Mouse (Mus musculus) thymus, adult 2 months (tissue): ENCODE measurements around the gene Olfr648. TPM values are rescaled to one million over a fixed set of nuclear protein-coding genes. Genes with fewer than 3 reads are reported as not detected.

Experiments
- DNase-seq: peaks from one replicate; pipeline ENCODE4 v3.0.0; 2021
- H3K27ac ChIP-seq: fragments of 200-500 bp; 2 replicates; pipeline ENCODE4 v1.5.1; 2012; ENCODE audit warnings: low read length, control low read depth; ENCODE audit not compliant: control insufficient read depth, insufficient read depth
- H3K27me3 ChIP-seq: fragments of 200-500 bp; 2 replicates; pipeline ENCODE4 v1.6.1; 2012; ENCODE audit warnings: mild to moderate bottlenecking, low read length, moderate library complexity, mixed read lengths; ENCODE audit not compliant: control insufficient read depth, insufficient read depth
- H3K36me3 ChIP-seq: fragments of 200-500 bp; 2 replicates; pipeline ENCODE4 v1.6.1; 2012; ENCODE audit warnings: mild to moderate bottlenecking, low read length, moderate library complexity; ENCODE audit not compliant: control insufficient read depth, insufficient read depth
- H3K4me1 ChIP-seq: fragments of 200-500 bp; replicated peaks from 2 replicates; pipeline ENCODE4 v1.6.1; 2012; ENCODE audit warnings: low read length; ENCODE audit not compliant: control insufficient read depth, insufficient read depth
- H3K4me3 ChIP-seq: fragments of 200-500 bp; 2 replicates; pipeline ENCODE4 v1.5.1; 2012; ENCODE audit warnings: mild to moderate bottlenecking, low read length, control low read depth, moderate library complexity; ENCODE audit not compliant: control insufficient read depth, insufficient read depth
- CTCF ChIP-seq: fragments of 200-500 bp; IDR thresholded peaks from 2 replicates; pipeline ENCODE4 v1.5.1; 2012; ENCODE audit warnings: mild to moderate bottlenecking, control low read depth, low read length, moderate library complexity, borderline replicate concordance; ENCODE audit not compliant: control insufficient read depth, poor library complexity, insufficient read depth; ENCODE audit errors: extremely low read depth
- POLR2A ChIP-seq: fragments of 200-500 bp; IDR thresholded peaks from 2 replicates; pipeline ENCODE4 v1.6.1; 2012; ENCODE audit warnings: mild to moderate bottlenecking, low read length, control low read depth, moderate library complexity; ENCODE audit not compliant: control insufficient read depth, poor library complexity, insufficient read depth; ENCODE audit errors: extremely low read depth
- WGBS: fragments of 180-500 bp; shearing (Covaris S2); methylation state at CpG from one replicate; pipeline ENCODE4 v1.1.7; 2018; 5-methylcytosine and 5-hydroxymethylcytosine counted together
- polyA plus RNA-seq: library from polyadenylated mRNA; depleted of rRNA; stranded (reverse); fragments of >200 nt; gene quantifications from 2 replicates; pipeline ENCODE4 v1.2.3, GENCODE M21; 2012

Gene Olfr648
- polyA plus RNA-seq, 1 experiment = not detected

DNA sequence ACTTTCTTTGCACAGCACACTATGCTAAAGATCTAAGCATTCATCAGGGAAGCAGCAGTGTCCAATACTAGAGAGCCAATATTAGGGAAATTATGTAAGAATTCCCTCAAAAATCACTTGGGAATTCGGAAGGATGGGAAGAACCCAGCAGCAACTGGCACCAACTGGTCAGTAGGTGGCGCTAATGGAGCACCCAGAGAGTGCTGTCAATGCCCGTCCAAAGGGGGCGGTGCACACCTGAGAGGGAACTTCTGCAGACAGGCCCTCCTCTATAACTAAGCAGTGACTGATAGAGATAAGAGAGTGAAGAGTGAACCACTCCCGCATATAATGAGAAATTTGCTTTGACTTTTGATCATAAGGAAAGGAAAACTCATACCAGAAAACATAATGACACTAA is 16.6 kb upstream of the Olfr648 start:
- peak; percentile 72 for DNase-seq
- Histone ChIP-seq H3K4me1 (no peaks in the 10 kb centered on the region), H3K36me3 (no peaks in the 10 kb centered on the region), H3K27me3 (no peaks in the 10 kb centered on the region), H3K27ac (no peak overlapping the region), H3K4me3 (no peak overlapping the region)
- WGBS = 4% methylated on average over 5 of the region's 5 CpGs
- TF ChIP-seq POLR2A (no peak), CTCF (peak; percentile 92)

DNA sequence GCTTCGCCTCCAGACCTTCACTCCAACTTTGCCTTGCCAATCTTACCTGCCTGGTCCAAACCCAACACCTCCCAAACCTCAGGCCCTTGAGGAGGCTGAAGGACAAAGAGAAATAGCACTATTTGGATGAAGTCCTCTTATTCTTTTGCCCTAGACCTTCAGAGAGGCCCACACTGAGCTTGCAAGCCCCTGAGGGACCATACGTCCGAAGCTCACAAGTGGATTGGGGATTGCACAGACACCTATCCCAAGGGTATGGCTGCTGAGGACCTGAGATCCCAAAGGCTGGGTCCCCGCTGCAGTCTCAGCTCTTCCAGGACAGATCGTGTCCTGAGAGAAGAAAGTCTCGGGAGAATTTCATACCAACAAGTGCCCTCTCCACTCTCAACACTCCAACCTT is 12.7 kb upstream of the Olfr648 start, which contains the start of gene Olfr649:
Gene Olfr649, minus strand, starts transcription at position 101 of the 400 bp plus-strand sequence.
- TF ChIP-seq POLR2A (no peak), CTCF (no peak)
- DNase-seq = no peak

DNA sequence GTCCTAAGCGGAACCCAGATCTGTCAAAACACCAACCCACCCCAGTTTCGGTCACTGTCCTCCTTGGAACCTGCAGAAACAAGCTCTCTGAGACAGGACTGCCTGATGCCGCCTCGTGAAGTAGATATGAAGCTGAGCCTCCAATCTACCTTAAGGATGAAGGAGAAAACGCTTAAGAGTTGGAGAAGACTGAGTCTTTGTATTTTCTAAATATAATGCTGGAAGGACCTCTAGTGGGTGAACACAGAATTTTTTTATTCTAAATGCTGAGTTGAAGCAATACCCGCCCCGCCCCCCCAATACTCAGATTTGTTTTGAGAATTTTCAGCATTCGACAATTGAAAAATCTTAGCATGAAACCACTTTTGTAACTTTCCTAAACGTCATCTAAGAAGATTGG is 8.1 kb upstream of the Olfr648 start:
- no peak for TF ChIP-seq CTCF
- TF ChIP-seq POLR2A = no peak

More for the DNA sequence above, 12.7 kb upstream of the Olfr648 start, which contains the start of gene Olfr649:
- 96% methylated on average over 6 of the region's 6 CpGs for WGBS
- Histone ChIP-seq H3K27me3 (no peaks in the 10 kb centered on the region), H3K27ac (no peak within 1 kb of the TSS), H3K36me3 (no peaks in the 10 kb centered on the region), H3K4me1 (no peaks in the 10 kb centered on the region), H3K4me3 (no peak within 1 kb of the TSS)

DNA sequence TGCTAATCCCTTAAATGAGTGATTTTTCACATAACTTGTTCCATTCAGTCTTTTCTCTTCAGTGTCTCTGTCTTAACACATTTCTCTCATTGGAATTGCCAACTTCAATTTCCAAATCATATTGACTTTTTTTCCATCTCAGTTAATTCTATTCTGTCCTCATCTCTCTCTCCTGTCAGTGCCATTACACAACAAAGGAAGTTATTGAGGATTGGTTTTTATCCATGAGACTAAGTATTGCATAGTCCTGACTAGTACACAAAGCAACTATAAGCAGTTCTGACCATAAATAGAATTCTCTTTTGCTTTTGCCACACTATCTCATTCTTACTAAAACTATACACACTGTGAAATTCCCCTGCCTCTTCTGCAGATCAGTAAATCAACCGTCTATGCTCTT is 4.1 kb downstream of the Olfr648 start:
- H3K4me3 ChIP-seq = no peak overlapping the region
- H3K4me1 ChIP-seq = no peaks in the 10 kb centered on the region
- WGBS = 98% methylated on average over 1 of the region's 1 CpGs
- DNase-seq = no peak
- H3K27ac ChIP-seq = no peak overlapping the region
- TF ChIP-seq CTCF (no peak), POLR2A (no peak)
- H3K27me3 ChIP-seq = no peaks in the 10 kb centered on the region
- H3K36me3 ChIP-seq = no peaks in the 10 kb centered on the region

More for the DNA sequence above, 8.1 kb upstream of the Olfr648 start:
- Histone ChIP-seq H3K36me3 (no peaks in the 10 kb centered on the region), H3K4me3 (no peak overlapping the region), H3K4me1 (no peaks in the 10 kb centered on the region), H3K27ac (no peak overlapping the region), H3K27me3 (no peaks in the 10 kb centered on the region)
- WGBS = 25% methylated on average over 9 of the region's 9 CpGs
- no peak for DNase-seq

DNA sequence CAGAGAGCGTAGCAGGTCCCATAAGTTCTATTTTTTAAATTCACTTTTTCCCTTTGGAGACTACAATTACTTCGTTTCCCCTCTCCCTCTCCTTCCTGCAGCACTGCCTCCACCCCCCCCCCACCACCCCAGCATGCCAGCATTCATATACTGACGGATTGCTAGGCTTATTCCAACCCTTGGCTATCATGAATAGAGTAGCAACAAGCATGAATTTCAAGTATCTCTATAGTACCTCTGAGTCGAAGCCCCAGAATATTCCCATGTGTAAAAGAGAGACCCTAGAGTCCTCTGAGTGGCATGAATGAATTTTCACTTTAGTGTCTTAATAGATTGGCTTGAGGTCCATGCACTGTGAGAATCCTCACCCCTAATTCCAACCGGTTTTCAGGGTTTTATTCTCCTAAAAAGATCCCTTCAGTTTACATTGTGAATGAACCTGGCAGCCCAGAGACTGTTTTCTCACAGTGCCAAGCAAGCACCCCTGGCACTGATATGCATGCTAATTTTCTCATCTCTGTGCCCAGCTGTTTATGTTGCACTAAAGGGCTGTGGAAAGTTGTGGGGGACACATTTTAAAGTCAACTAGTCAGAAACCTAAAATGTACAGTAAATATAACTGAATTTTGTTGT is 4.7 kb downstream of the Olfr648 start:
- WGBS = 79% methylated on average over 5 of the region's 5 CpGs
- H3K36me3 ChIP-seq = no peaks in the 10 kb centered on the region
- H3K27me3 ChIP-seq = no peaks in the 10 kb centered on the region
- H3K4me1 ChIP-seq = no peaks in the 10 kb centered on the region
- no peak overlapping the region for H3K4me3 ChIP-seq
- TF ChIP-seq CTCF (no peak), POLR2A (no peak)
- H3K27ac ChIP-seq = no peak overlapping the region
- no peak for DNase-seq

DNA sequence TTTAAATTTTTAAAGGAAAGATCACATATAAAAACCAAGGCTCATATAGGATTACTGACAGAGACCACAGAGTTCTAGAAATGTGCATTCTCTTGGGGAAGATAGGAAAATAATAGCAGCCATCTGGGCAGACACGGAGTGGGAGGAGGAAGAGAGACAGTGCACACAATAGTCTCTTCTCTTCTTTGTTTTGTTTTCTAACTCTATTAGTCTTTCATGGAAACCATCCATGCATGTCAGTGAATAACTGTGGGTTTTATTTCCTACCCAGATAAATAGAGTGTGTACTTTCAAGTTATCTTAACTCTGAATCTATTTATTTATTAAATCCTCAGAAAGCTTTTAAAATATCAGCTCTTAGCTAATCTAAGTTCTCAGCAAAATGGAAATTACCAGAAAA is 8.1 kb downstream of the Olfr648 start:
- no peak overlapping the region for H3K4me3 ChIP-seq
- no peak for TF ChIP-seq CTCF
- no peak for TF ChIP-seq POLR2A
- H3K27me3 ChIP-seq = no peaks in the 10 kb centered on the region
- H3K4me1 ChIP-seq = peaks cover 7% of the 10 kb centered on the region
- WGBS = 77% methylated on average over 1 of the region's 1 CpGs
- H3K36me3 ChIP-seq = no peaks in the 10 kb centered on the region
- no peak for DNase-seq
- no peak overlapping the region for H3K27ac ChIP-seq
